Mouse (Mus musculus): ENCODE results near the gene Olfr640. TPM values are rescaled to one million over a fixed set of nuclear protein-coding genes. Genes with fewer than 3 reads are reported as not detected.

Olfr640 gene
- polyA plus RNA-seq (2012; rRNA removed): not detected in 2 replicates
- polyA plus RNA-seq (2014; fragmentation: Nextera tagmentation; extraction: Ambion mirVana): not detected in 2 replicates

- no peak within 1 kb of the TSS for H3K4me2 ChIP-seq (ENCODE audit: low read depth)
- no peak for ATAC-seq (ENCODE audit: insufficient read depth)
- H3K27me3 ChIP-seq (ENCODE audit: control insufficient read depth, insufficient read depth, low read length): no peaks in the 10 kb centered on the region
- H3K4me1 ChIP-seq (replicated peaks; ENCODE audit: control insufficient read depth in 2 of 2, insufficient read depth in 2 of 2, low read length in 1 of 2): no peaks in the 10 kb centered on the region
- TF ChIP-seq EP300 (IDR thresholded peaks at IDR 0.05; ENCODE audit: low read depth) (no peak), CTCF (IDR thresholded peaks at IDR 0.05; ENCODE audit: low read depth) (no peak)
- H3K9ac ChIP-seq (replicated peaks): no peak within 1 kb of the TSS
- DNase-seq (ENCODE audit: low read depth in 3 of 3, low spot score in 3 of 3): no peak
- H3K4me3 ChIP-seq (ENCODE audit: insufficient read depth in 1 of 2, low read depth in 2 of 2, low read length in 2 of 2): no peak within 1 kb of the TSS
- H3K36me3 ChIP-seq (replicated peaks; ENCODE audit: control insufficient read depth, insufficient read depth, low read depth): no peaks in the 10 kb centered on the region
- H3K9me3 ChIP-seq (ENCODE audit: control insufficient read depth, low read length): no peaks in the 10 kb centered on the region
- 52% methylated on average over 6 of the region's 6 CpGs for WGBS (ENCODE audit: insufficient replicate concordance)
- no peak within 1 kb of the TSS for H3K27ac ChIP-seq
These were observed at the start of gene Olfr640 for GRCm38 (mm10) chr7:104025473-104025872. Gene Olfr640, minus strand, starts transcription at chr7:104025573.

GRCm38 (mm10) chr7:104071769-104072168 is 46.4 kb upstream of the Olfr640 start, which contains the start of gene Olfr644:
Gene Olfr644, minus strand, starts transcription at chr7:104071869.
- WGBS (ENCODE audit: insufficient replicate concordance): 50% methylated on average over 2 of the region's 2 CpGs
- no peaks in the 10 kb centered on the region for H3K4me1 ChIP-seq (replicated peaks; ENCODE audit: control insufficient read depth in 2 of 2, insufficient read depth in 2 of 2, low read length in 1 of 2)
- ATAC-seq (ENCODE audit: insufficient read depth) (no peak), DNase-seq (ENCODE audit: low read depth in 3 of 3, low spot score in 3 of 3) (no peak)
- no peak within 1 kb of the TSS for H3K9ac ChIP-seq (replicated peaks)
- no peaks in the 10 kb centered on the region for H3K36me3 ChIP-seq (replicated peaks; ENCODE audit: control insufficient read depth, insufficient read depth, low read depth)
- TF ChIP-seq EP300 (IDR thresholded peaks at IDR 0.05; ENCODE audit: low read depth): no peak
- no peak for TF ChIP-seq CTCF (IDR thresholded peaks at IDR 0.05; ENCODE audit: low read depth)
- H3K27ac ChIP-seq: no peak within 1 kb of the TSS
- no peaks in the 10 kb centered on the region for H3K27me3 ChIP-seq (ENCODE audit: control insufficient read depth, insufficient read depth, low read length)
- H3K4me2 ChIP-seq (ENCODE audit: low read depth): no peak within 1 kb of the TSS
- H3K4me3 ChIP-seq (ENCODE audit: insufficient read depth in 1 of 2, low read depth in 2 of 2, low read length in 2 of 2): no peak within 1 kb of the TSS
- H3K9me3 ChIP-seq (ENCODE audit: control insufficient read depth, low read length): no peaks in the 10 kb centered on the region

GRCm38 (mm10) chr7:104061345-104061744 is 36.0 kb upstream of the Olfr640 start, which contains the start of gene 4930516K23Rik:
Gene 4930516K23Rik, minus strand, starts transcription at chr7:104061445.
- DNase-seq (ENCODE audit: low read depth in 3 of 3, low spot score in 3 of 3) (no peak), ATAC-seq (ENCODE audit: insufficient read depth) (no peak)
- TF ChIP-seq EP300 (IDR thresholded peaks at IDR 0.05; ENCODE audit: low read depth) (no peak), CTCF (IDR thresholded peaks at IDR 0.05; ENCODE audit: low read depth) (no peak)
- H3K4me3 ChIP-seq (ENCODE audit: insufficient read depth in 1 of 2, low read depth in 2 of 2, low read length in 2 of 2): no peak within 1 kb of the TSS
- no peaks in the 10 kb centered on the region for H3K36me3 ChIP-seq (replicated peaks; ENCODE audit: control insufficient read depth, insufficient read depth, low read depth)
- no peak within 1 kb of the TSS for H3K27ac ChIP-seq
- no peak within 1 kb of the TSS for H3K9ac ChIP-seq (replicated peaks)
- H3K27me3 ChIP-seq (ENCODE audit: control insufficient read depth, insufficient read depth, low read length): no peaks in the 10 kb centered on the region
- no peaks in the 10 kb centered on the region for H3K4me1 ChIP-seq (replicated peaks; ENCODE audit: control insufficient read depth in 2 of 2, insufficient read depth in 2 of 2, low read length in 1 of 2)
- 25% methylated on average over 2 of the region's 2 CpGs for WGBS (ENCODE audit: insufficient replicate concordance)
- no peaks in the 10 kb centered on the region for H3K9me3 ChIP-seq (ENCODE audit: control insufficient read depth, low read length)
- H3K4me2 ChIP-seq (ENCODE audit: low read depth): no peak within 1 kb of the TSS

GRCm38 (mm10) chr7:104059215-104059614 is 33.8 kb upstream of the Olfr640 start:
- Histone ChIP-seq H3K4me2 (ENCODE audit: low read depth) (no peak overlapping the region), H3K27ac (no peak overlapping the region), H3K9me3 (ENCODE audit: control insufficient read depth, low read length) (no peaks in the 10 kb centered on the region), H3K9ac (replicated peaks) (no peak overlapping the region), H3K4me3 (ENCODE audit: insufficient read depth in 1 of 2, low read depth in 2 of 2, low read length in 2 of 2) (no peak overlapping the region), H3K36me3 (replicated peaks; ENCODE audit: control insufficient read depth, insufficient read depth, low read depth) (no peaks in the 10 kb centered on the region), H3K4me1 (replicated peaks; ENCODE audit: control insufficient read depth in 2 of 2, insufficient read depth in 2 of 2, low read length in 1 of 2) (no peaks in the 10 kb centered on the region), H3K27me3 (ENCODE audit: control insufficient read depth, insufficient read depth, low read length) (no peaks in the 10 kb centered on the region)
- TF ChIP-seq CTCF (IDR thresholded peaks at IDR 0.05; ENCODE audit: low read depth): no peak
- TF ChIP-seq EP300 (IDR thresholded peaks at IDR 0.05; ENCODE audit: low read depth): no peak
- DNase-seq (ENCODE audit: low read depth in 3 of 3, low spot score in 3 of 3) (no peak), ATAC-seq (ENCODE audit: insufficient read depth) (no peak)
- WGBS (ENCODE audit: insufficient replicate concordance): 71% methylated on average over 1 of the region's 1 CpGs

GRCm38 (mm10) chr7:104052566-104052965 is 27.2 kb upstream of the Olfr640 start, which contains the start of gene Olfr642:
Gene Olfr642, minus strand, starts transcription at chr7:104052666.
- TF ChIP-seq EP300 (IDR thresholded peaks at IDR 0.05; ENCODE audit: low read depth) (no peak), CTCF (IDR thresholded peaks at IDR 0.05; ENCODE audit: low read depth) (no peak)
- Histone ChIP-seq H3K9ac (replicated peaks) (no peak within 1 kb of the TSS), H3K9me3 (ENCODE audit: control insufficient read depth, low read length) (no peaks in the 10 kb centered on the region), H3K4me3 (ENCODE audit: insufficient read depth in 1 of 2, low read depth in 2 of 2, low read length in 2 of 2) (no peak within 1 kb of the TSS), H3K4me2 (ENCODE audit: low read depth) (no peak within 1 kb of the TSS), H3K4me1 (replicated peaks; ENCODE audit: control insufficient read depth in 2 of 2, insufficient read depth in 2 of 2, low read length in 1 of 2) (no peaks in the 10 kb centered on the region), H3K27ac (no peak within 1 kb of the TSS), H3K36me3 (replicated peaks; ENCODE audit: control insufficient read depth, insufficient read depth, low read depth) (no peaks in the 10 kb centered on the region), H3K27me3 (ENCODE audit: control insufficient read depth, insufficient read depth, low read length) (no peaks in the 10 kb centered on the region)
- ATAC-seq (ENCODE audit: insufficient read depth) (no peak), DNase-seq (ENCODE audit: low read depth in 3 of 3, low spot score in 3 of 3) (no peak)
- WGBS (ENCODE audit: insufficient replicate concordance): 56% methylated on average over 1 of the region's 1 CpGs
